Mouse (Mus musculus): ENCODE data around the gene Myo18a.
A peak's percentile ranks its signal among the peaks of the same experiment; 100 is the strongest.

Myo18a gene

GRCm38 (mm10) chr11:77771879-77772713, 9.1 kb downstream of the Myo18a start:
- DNase-seq: peak in 1 of 2 experiments; percentile 20

- no peak for DNase-seq
These were observed 12.8 kb downstream of the Myo18a start for GRCm38 (mm10) chr11:77775701-77776400.

- DNase-seq: no peak
These were observed 14.4 kb downstream of the Myo18a start for GRCm38 (mm10) chr11:77777436-77777835.

- DNase-seq: no peak
These were observed 14.9 kb downstream of the Myo18a start for GRCm38 (mm10) chr11:77777937-77778336.

- DNase-seq: no peak
These were observed 16.2 kb downstream of the Myo18a start for GRCm38 (mm10) chr11:77779240-77779639.

GRCm38 (mm10) chr11:77781088-77781487, 18.0 kb downstream of the Myo18a start:
- DNase-seq: no peak

GRCm38 (mm10) chr11:77782104-77782815, 19.2 kb downstream of the Myo18a start:
- no peak for DNase-seq

GRCm38 (mm10) chr11:77783211-77783746, 20.2 kb downstream of the Myo18a start:
- DNase-seq: no peak

GRCm38 (mm10) chr11:77783747-77784646, 21.0 kb downstream of the Myo18a start:
- DNase-seq: peak in 1 of 2 experiments; percentile 44

- DNase-seq: no peak
These were observed 21.8 kb downstream of the Myo18a start for GRCm38 (mm10) chr11:77784894-77785293.

GRCm38 (mm10) chr11:77785396-77785767, 22.3 kb downstream of the Myo18a start:
- no peak for DNase-seq

- no peak for DNase-seq
These were observed 22.9 kb downstream of the Myo18a start for GRCm38 (mm10) chr11:77785768-77786561.

GRCm38 (mm10) chr11:77787707-77788106, 24.7 kb downstream of the Myo18a start, which contains the start of gene Gm10277:
Gm10277 (minus strand) TSS chr11:77787747.
- DNase-seq: no peak

- DNase-seq: no peak
These were observed 26.5 kb downstream of the Myo18a start for GRCm38 (mm10) chr11:77789512-77789911.

- DNase-seq: peak in 1 of 2 experiments; percentile 63
These were observed 27.2 kb downstream of the Myo18a start for GRCm38 (mm10) chr11:77790286-77790685.

GRCm38 (mm10) chr11:77791241-77791727, 28.2 kb downstream of the Myo18a start:
- DNase-seq: no peak

- peak; percentile 82 to 93 for DNase-seq
These were observed 28.9 kb downstream of the Myo18a start for GRCm38 (mm10) chr11:77791752-77792565.

- DNase-seq: peak in 1 of 2 experiments; percentile 39
These were observed 29.5 kb downstream of the Myo18a start for GRCm38 (mm10) chr11:77792566-77792909.

- peak; percentile 95 to 96 for DNase-seq
These were observed 30.3 kb downstream of the Myo18a start for GRCm38 (mm10) chr11:77793238-77793930.
